Mouse (Mus musculus) gastrocnemius, postnatal 10 days (tissue): ENCODE measurements around the gene Ltb4r1. TPM values are rescaled to one million over a fixed set of nuclear protein-coding genes. Genes with fewer than 3 reads are reported as not detected.

Source experiments
- DNase-seq: peaks from one replicate; pipeline ENCODE4 v3.0.0; 2021; ENCODE audit warnings: mixed read lengths
- long read RNA-seq, 2 experiments: library from polyadenylated mRNA; stranded (forward); transcript quantifications; one replicate each; pipeline ENCODE4 v2.0.0; 2021
- total RNA-seq, 2 experiments: library from RNA; stranded (reverse); gene quantifications; 2 replicates each; pipeline ENCODE4 v1.2.3; 2021

Ltb4r1 gene
- total RNA-seq: under 1 TPM; 0.16 to 0.61 TPM
- long read RNA-seq, experiment 1: 0 reads
- long read RNA-seq, experiment 2: 0 reads

- DNase-seq: no peak
Observed at GRCm38 (mm10) chr14:55765696-55766095, at the start of gene Ltb4r1. Ltb4r1 (plus strand) TSS chr14:55765962.

DNA sequence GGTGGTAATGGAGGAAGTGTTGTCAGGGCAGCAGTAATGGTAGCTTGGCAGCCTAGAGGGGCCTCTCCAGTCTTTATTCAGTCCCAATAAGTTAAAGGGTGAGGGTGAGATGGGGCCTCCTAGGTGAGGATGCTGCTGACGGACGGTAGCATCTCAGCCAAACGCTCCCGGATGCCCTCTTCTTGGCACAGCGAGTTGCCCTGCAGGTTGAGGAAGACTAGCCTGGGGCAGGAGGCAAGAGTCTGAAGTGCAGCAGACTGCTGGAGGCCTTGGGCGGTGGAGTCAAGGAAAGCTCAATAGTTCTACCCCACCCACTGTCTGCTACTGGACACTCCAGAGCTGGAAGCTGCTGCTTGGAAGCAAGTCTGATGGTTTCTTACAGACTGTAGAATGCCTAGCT, 49.5 kb upstream of the Ltb4r1 start:
- no peak for DNase-seq

- DNase-seq: no peak
Observed at GRCm38 (mm10) chr14:55716884-55717283, 48.9 kb upstream of the Ltb4r1 start.

DNA sequence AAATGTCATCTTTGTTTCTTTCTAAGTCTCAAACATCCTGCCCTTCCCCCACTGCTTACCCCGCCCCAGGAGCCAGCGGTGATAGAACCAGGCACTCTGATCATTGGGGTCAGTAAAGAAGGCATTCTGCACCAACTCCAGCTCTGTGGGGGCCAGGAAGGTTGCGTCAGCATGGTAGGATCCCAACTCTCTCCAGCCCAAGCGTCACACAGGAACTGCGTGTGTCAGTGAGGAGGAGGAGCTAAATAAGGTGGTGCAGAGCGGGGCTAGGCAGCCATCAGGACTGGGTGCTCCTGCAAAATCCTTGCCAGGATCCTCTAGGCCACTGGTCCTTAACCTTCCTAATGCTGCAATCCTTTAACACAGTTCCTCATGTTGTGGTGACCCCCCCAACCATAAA, 46.0 kb upstream of the Ltb4r1 start:
- no peak for DNase-seq

DNA sequence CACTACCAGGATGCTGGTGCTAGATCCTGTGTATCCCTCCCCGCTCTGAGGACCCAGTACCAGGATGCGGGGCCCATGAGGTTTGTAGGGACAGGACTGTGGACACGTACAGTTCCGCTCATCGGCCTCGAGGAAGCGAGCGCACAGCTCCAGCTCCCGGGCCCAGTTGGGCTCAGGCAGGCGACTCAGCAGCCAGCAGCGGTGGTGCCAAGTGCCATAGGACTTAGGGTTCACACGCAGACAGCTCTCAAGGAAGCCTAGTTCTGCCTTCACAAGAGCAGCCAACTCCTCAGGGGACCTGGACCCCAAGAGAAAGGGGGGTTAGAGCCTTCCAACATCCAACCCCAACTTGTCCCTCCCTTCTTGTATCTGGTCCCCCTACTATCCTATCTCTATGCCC, 45.1 kb upstream of the Ltb4r1 start:
- no peak for DNase-seq

DNA sequence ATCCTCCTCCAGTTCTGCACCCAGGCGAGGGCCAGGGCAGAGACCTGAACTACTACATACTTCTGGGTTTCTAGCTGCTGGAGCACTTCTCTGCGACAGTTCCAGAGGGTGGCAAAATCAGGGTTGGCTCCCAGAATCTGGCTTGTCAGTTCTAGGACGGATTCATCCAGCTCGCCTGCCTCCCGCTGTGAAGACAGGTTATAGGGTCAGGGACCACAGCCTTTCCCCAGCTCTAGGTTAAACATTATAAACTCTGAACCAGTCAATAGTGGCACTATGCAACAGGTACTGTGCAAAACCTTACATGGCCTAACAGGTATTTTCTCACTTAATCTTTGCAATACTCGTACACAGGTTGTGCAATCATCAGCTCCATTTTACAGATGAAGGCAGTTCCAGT, 44.7 kb upstream of the Ltb4r1 start:
- no peak for DNase-seq

DNA sequence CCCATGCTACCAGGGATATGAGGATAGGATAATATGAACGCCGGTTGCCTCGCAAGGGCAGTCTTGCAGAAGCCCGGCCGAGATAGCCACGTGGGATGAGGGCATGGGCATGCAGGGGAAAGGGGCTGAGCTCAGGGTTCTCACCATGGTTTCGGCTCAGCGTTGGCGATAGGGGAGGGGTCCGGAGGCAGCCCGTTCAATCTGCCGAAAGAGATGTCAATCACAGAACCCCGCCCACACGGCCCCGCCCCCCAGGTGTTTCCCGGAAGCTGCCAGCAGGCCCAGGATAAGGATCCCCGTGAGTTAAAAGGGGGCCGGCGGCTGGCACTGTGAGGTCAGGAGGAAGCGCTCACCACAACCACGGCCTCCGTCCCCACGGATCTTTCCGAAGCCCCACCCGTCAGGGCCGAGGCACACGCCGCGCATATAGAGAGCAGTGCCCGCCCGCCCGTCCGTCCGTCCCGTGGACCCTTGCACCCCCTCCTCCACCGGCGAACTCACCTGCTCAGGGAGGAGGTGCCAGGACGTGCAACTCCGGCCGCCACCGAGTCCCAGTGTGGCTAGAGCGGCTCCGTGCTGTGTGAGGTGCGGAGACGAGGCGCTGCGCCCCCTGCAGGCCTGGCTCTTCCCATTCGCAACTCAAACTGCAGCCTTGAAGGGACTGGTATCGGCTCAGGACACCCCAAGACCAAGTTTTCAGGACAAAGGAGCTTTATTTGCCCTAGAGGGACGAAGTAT, 43.9 kb upstream of the Ltb4r1 start, which contains the start of gene Rabggta:
Gene Rabggta (minus strand): TSS at position 564 of the 738 bp plus-strand sequence.
- DNase-seq: peak; percentile 91

GRCm38 (mm10) chr14:55722438-55722945, 43.3 kb upstream of the Ltb4r1 start:
- DNase-seq: no peak

GRCm38 (mm10) chr14:55723433-55723832, 42.3 kb upstream of the Ltb4r1 start:
- no peak for DNase-seq

GRCm38 (mm10) chr14:55724411-55724871, 41.3 kb upstream of the Ltb4r1 start:
- no peak for DNase-seq

DNA sequence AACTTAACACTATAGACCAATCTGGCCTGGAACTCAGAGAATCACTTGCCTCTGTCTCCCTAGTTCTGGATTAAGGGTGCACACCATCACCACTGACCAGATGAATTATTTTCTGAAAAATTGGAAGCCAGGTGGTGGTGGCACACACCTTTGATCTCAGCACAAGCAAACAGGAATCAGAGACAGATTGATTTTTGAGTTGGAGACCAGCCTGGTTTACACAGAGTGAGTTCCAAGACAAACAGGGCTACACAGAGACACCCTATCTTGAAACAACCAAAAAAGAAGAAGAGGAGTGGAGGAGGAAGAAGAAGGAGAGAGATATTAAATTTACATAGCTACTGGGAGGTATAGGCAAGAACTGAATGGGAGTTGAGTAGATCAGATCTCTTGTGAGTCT, 39.5 kb upstream of the Ltb4r1 start:
- DNase-seq: no peak

GRCm38 (mm10) chr14:55727889-55728685, 37.7 kb upstream of the Ltb4r1 start:
- DNase-seq: no peak

DNA sequence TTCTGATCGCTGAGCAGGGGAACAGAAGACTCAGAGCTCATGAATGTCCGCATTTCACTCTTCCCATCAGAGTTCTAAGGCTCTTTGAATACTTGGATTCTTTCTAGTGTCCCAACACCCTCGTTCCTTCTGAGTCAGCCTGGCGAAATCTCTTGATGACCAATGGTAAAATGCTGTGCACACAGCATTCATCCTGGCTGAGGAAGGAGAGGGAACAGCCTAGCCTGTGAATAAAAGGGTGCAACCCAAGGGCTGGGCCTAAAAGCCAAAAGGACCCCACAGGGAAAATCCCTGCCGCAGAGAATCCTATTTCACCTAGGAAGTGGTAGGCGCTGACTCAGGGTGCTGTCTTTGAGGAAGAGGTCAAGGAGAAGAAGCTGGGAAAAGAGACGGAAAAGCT, 35.6 kb upstream of the Ltb4r1 start:
- no peak for DNase-seq

GRCm38 (mm10) chr14:55730531-55731032, 35.2 kb upstream of the Ltb4r1 start:
- no peak for DNase-seq

DNA sequence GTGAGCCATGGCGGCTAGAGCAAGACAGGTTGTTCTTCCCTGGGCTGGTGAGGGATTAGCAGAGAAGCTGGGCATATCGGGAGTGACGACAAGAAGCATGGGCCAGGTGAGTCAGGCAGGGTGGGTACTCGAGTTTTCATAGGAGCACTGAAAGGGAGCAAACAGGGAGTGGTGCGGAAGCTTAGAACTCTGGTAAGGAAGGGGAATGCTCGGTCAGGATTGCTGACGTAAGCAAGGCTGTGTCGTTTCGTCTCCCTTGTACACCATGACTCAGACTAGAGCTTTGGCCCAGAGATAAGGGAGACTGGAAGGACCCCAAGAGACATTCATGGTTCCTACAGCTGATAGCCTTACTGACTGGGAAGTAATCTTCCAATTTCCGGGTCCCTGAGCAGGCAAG, 31.9 kb upstream of the Ltb4r1 start:
- no peak for DNase-seq

GRCm38 (mm10) chr14:55734869-55735268, 30.9 kb upstream of the Ltb4r1 start:
- no peak for DNase-seq

DNA sequence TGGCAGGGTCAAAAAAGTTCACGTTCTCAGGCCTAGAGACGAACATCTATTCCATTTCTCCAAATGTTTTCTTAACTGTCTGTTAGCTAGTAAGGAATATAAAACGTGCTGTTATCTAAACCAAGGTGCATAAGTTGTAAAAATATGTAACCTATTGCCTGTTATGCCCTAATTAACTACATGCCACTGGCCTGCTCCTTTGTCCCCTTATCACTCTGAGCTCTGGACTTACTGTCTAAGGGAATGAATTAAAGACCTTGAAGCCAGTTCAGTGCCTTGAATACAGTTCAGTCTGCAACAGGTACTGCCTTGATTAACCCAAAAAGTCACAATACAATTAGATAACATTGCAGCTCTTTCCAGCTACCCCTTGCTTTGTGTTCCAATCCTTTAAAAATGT, 30.4 kb upstream of the Ltb4r1 start:
- DNase-seq: no peak

DNA sequence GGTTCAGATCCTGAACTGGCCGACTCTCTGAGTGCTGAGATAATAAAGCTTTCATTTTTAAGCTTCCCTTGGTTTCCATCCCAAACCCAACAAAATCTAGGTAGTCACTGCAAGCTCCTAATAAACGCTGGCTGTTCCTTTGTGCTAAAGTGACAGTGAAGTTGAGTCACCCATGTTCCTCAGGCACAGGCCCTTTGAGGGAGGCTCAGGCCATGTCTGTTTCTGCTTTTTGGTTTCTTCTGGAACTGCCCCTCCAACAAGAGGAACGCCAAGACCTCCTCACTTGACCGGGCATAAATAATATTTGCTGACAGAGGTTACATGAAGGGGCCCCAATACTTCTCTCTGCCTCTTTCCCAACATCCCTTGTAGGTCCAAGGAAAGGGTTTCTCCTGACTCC, 30.0 kb upstream of the Ltb4r1 start:
- DNase-seq: no peak

- DNase-seq: no peak
Observed at GRCm38 (mm10) chr14:55737086-55737687, 28.6 kb upstream of the Ltb4r1 start.

- peak; percentile 87 for DNase-seq
Observed at GRCm38 (mm10) chr14:55743711-55744110, 22.1 kb upstream of the Ltb4r1 start.

- peak; percentile 89 for DNase-seq
Observed at GRCm38 (mm10) chr14:55745180-55745860, 20.4 kb upstream of the Ltb4r1 start, which contains the start of the genes Dhrs1 and Nop9. Dhrs1 (minus strand) TSS chr14:55745690. Nop9 (plus strand) TSS chr14:55745693.

- no peak for DNase-seq
Observed at GRCm38 (mm10) chr14:55745861-55746237, 19.9 kb upstream of the Ltb4r1 start.
